Mouse (Mus musculus): ENCODE results near the gene Gramd4. TPM values are rescaled to one million over a fixed set of nuclear protein-coding genes. Genes with fewer than 3 reads are reported as not detected.

Gene Gramd4
- polyA plus RNA-seq (2012; rRNA removed): 18.9 and 20.6 TPM in 2 replicates

- Histone ChIP-seq H3K27me3 (replicated peaks; ENCODE audit: control insufficient read depth, insufficient read depth, low read length) (no peaks in the 10 kb centered on the region), H3K4me1 (ENCODE audit: control insufficient read depth, insufficient read depth, low read length) (peaks cover 15% of the 10 kb centered on the region; the same call in 1 of the 2 replicates), H3K4me3 (ENCODE audit: insufficient read depth, low read depth, low read length) (peak within 1 kb of the TSS; percentile 46), H3K36me3 (ENCODE audit: control insufficient read depth, insufficient read depth, low read length) (no peaks in the 10 kb centered on the region), H3K27ac (ENCODE audit: insufficient read depth, low read depth, low read length) (no peak within 1 kb of the TSS; the same call in 1 of the 2 replicates)
- 18% methylated on average over 6 of the region's 6 CpGs for WGBS
- peak; percentile 66 for DNase-seq
- no peak for TF ChIP-seq CTCF (conservative IDR thresholded peaks at IDR 0.05; ENCODE audit: insufficient read depth, insufficient read length, low read depth, low read length)
- no peak for TF ChIP-seq POLR2A (IDR thresholded peaks at IDR 0.05; ENCODE audit: low read depth, low read length)
Observed at GRCm38 (mm10) chr15:86057413-86057812, at the start of gene Gramd4. TSS of gene Gramd4 (plus strand) at chr15:86057695.

GRCm38 (mm10) chr15:86013130-86013529 is 44.4 kb upstream of the Gramd4 start:
- Histone ChIP-seq H3K27ac (ENCODE audit: insufficient read depth, low read depth, low read length) (no peak overlapping the region), H3K36me3 (ENCODE audit: control insufficient read depth, insufficient read depth, low read length) (no peaks in the 10 kb centered on the region), H3K4me3 (ENCODE audit: insufficient read depth, low read depth, low read length) (no peak overlapping the region), H3K27me3 (replicated peaks; ENCODE audit: control insufficient read depth, insufficient read depth, low read length) (no peaks in the 10 kb centered on the region), H3K4me1 (ENCODE audit: control insufficient read depth, insufficient read depth, low read length) (no peaks in the 10 kb centered on the region)
- TF ChIP-seq POLR2A (IDR thresholded peaks at IDR 0.05; ENCODE audit: low read depth, low read length) (no peak), CTCF (conservative IDR thresholded peaks at IDR 0.05; ENCODE audit: insufficient read depth, insufficient read length, low read depth, low read length) (no peak)
- 76% methylated on average over 2 of the region's 2 CpGs for WGBS
- DNase-seq: no peak

GRCm38 (mm10) chr15:86013656-86014055 is 43.8 kb upstream of the Gramd4 start:
- Histone ChIP-seq H3K36me3 (ENCODE audit: control insufficient read depth, insufficient read depth, low read length) (no peaks in the 10 kb centered on the region), H3K27ac (ENCODE audit: insufficient read depth, low read depth, low read length) (no peak overlapping the region), H3K4me3 (ENCODE audit: insufficient read depth, low read depth, low read length) (no peak overlapping the region), H3K27me3 (replicated peaks; ENCODE audit: control insufficient read depth, insufficient read depth, low read length) (no peaks in the 10 kb centered on the region), H3K4me1 (ENCODE audit: control insufficient read depth, insufficient read depth, low read length) (no peaks in the 10 kb centered on the region)
- no peak for DNase-seq
- no peak for TF ChIP-seq POLR2A (IDR thresholded peaks at IDR 0.05; ENCODE audit: low read depth, low read length)
- TF ChIP-seq CTCF (conservative IDR thresholded peaks at IDR 0.05; ENCODE audit: insufficient read depth, insufficient read length, low read depth, low read length): no peak
- WGBS: 43% methylated on average over 10 of the region's 10 CpGs

GRCm38 (mm10) chr15:86015026-86015425 is 42.5 kb upstream of the Gramd4 start:
- no peak for DNase-seq
- 88% methylated on average over 7 of the region's 7 CpGs for WGBS
- H3K27ac ChIP-seq (ENCODE audit: insufficient read depth, low read depth, low read length): no peak overlapping the region
- no peak overlapping the region for H3K4me3 ChIP-seq (ENCODE audit: insufficient read depth, low read depth, low read length)
- H3K4me1 ChIP-seq (ENCODE audit: control insufficient read depth, insufficient read depth, low read length): no peaks in the 10 kb centered on the region
- no peak for TF ChIP-seq POLR2A (IDR thresholded peaks at IDR 0.05; ENCODE audit: low read depth, low read length)
- TF ChIP-seq CTCF (conservative IDR thresholded peaks at IDR 0.05; ENCODE audit: insufficient read depth, insufficient read length, low read depth, low read length): no peak
- no peaks in the 10 kb centered on the region for H3K27me3 ChIP-seq (replicated peaks; ENCODE audit: control insufficient read depth, insufficient read depth, low read length)
- no peaks in the 10 kb centered on the region for H3K36me3 ChIP-seq (ENCODE audit: control insufficient read depth, insufficient read depth, low read length)

- no peak for TF ChIP-seq POLR2A (IDR thresholded peaks at IDR 0.05; ENCODE audit: low read depth, low read length)
- TF ChIP-seq CTCF (conservative IDR thresholded peaks at IDR 0.05; ENCODE audit: insufficient read depth, insufficient read length, low read depth, low read length): no peak
- H3K36me3 ChIP-seq (ENCODE audit: control insufficient read depth, insufficient read depth, low read length): no peaks in the 10 kb centered on the region
- H3K27me3 ChIP-seq (replicated peaks; ENCODE audit: control insufficient read depth, insufficient read depth, low read length): no peaks in the 10 kb centered on the region
- no peak overlapping the region for H3K4me3 ChIP-seq (ENCODE audit: insufficient read depth, low read depth, low read length)
- H3K27ac ChIP-seq (ENCODE audit: insufficient read depth, low read depth, low read length): no peak overlapping the region
- no peaks in the 10 kb centered on the region for H3K4me1 ChIP-seq (ENCODE audit: control insufficient read depth, insufficient read depth, low read length)
- no peak for DNase-seq
- WGBS: 58% methylated on average over 13 of the region's 13 CpGs
Observed at GRCm38 (mm10) chr15:86015860-86016541, 41.5 kb upstream of the Gramd4 start.

GRCm38 (mm10) chr15:86017336-86017735 is 40.2 kb upstream of the Gramd4 start:
- Histone ChIP-seq H3K4me1 (ENCODE audit: control insufficient read depth, insufficient read depth, low read length) (no peaks in the 10 kb centered on the region), H3K36me3 (ENCODE audit: control insufficient read depth, insufficient read depth, low read length) (no peaks in the 10 kb centered on the region), H3K27ac (ENCODE audit: insufficient read depth, low read depth, low read length) (no peak overlapping the region), H3K4me3 (ENCODE audit: insufficient read depth, low read depth, low read length) (no peak overlapping the region), H3K27me3 (replicated peaks; ENCODE audit: control insufficient read depth, insufficient read depth, low read length) (no peaks in the 10 kb centered on the region)
- no peak for TF ChIP-seq CTCF (conservative IDR thresholded peaks at IDR 0.05; ENCODE audit: insufficient read depth, insufficient read length, low read depth, low read length)
- TF ChIP-seq POLR2A (IDR thresholded peaks at IDR 0.05; ENCODE audit: low read depth, low read length): no peak
- 73% methylated on average over 6 of the region's 6 CpGs for WGBS
- no peak for DNase-seq

GRCm38 (mm10) chr15:86018753-86019512 is 38.6 kb upstream of the Gramd4 start:
- Histone ChIP-seq H3K36me3 (ENCODE audit: control insufficient read depth, insufficient read depth, low read length) (no peaks in the 10 kb centered on the region), H3K27me3 (replicated peaks; ENCODE audit: control insufficient read depth, insufficient read depth, low read length) (no peaks in the 10 kb centered on the region), H3K4me1 (ENCODE audit: control insufficient read depth, insufficient read depth, low read length) (no peaks in the 10 kb centered on the region), H3K4me3 (ENCODE audit: insufficient read depth, low read depth, low read length) (no peak overlapping the region), H3K27ac (ENCODE audit: insufficient read depth, low read depth, low read length) (no peak overlapping the region)
- WGBS: 96% methylated on average over 5 of the region's 5 CpGs
- DNase-seq: no peak
- no peak for TF ChIP-seq POLR2A (IDR thresholded peaks at IDR 0.05; ENCODE audit: low read depth, low read length)
- TF ChIP-seq CTCF (conservative IDR thresholded peaks at IDR 0.05; ENCODE audit: insufficient read depth, insufficient read length, low read depth, low read length): 0 out of 2 replicates have a peak, but pooled peaks have one; percentile 2
